Mouse (Mus musculus) 3T3-L1 (cell line): ENCODE results near the gene Mafg.
"Not testable (repeated sequence)": the region's sequence is repeated elsewhere in the genome, so short reads cannot be mapped to it uniquely, and the experiment has no call there.

Experiments used
- DNase-seq: peaks from one replicate; pipeline ENCODE4 v3.0.0-alpha.2; 2015; ENCODE audit warnings: low read depth, low spot score

The Mafg gene

GRCm38 (mm10) chr11:120598283-120598989 is 35.0 kb downstream of the Mafg start, which contains the start of the genes Alyref and Anapc11:
TSS of gene Alyref (minus strand) at chr11:120598365.
TSS of gene Anapc11 (plus strand) at chr11:120598421.
- peak; percentile 92 for DNase-seq

GRCm38 (mm10) chr11:120597240-120598235 is 35.9 kb downstream of the Mafg start:
- peak; percentile 41 for DNase-seq

GRCm38 (mm10) chr11:120588531-120588930 is 44.9 kb downstream of the Mafg start:
- no peak for DNase-seq

GRCm38 (mm10) chr11:120583937-120584336 is 49.5 kb downstream of the Mafg start:
- no peak for DNase-seq

- DNase-seq = not testable (repeated sequence)
These were observed 50.5 kb downstream of the Mafg start for GRCm38 (mm10) chr11:120582982-120583293.

GRCm38 (mm10) chr11:120582268-120582981 is 51.0 kb downstream of the Mafg start:
- peak; percentile 67 for DNase-seq

GRCm38 (mm10) chr11:120581490-120582267 is 51.7 kb downstream of the Mafg start, which contains the start of gene Arhgdia:
TSS of gene Arhgdia (minus strand) at chr11:120581624.
- DNase-seq = peak; percentile 74

- peak; percentile 50 for DNase-seq
These were observed 52.5 kb downstream of the Mafg start for GRCm38 (mm10) chr11:120580871-120581331.

- no peak for DNase-seq
These were observed 53.2 kb downstream of the Mafg start for GRCm38 (mm10) chr11:120580190-120580589.

GRCm38 (mm10) chr11:120579316-120580107 is 53.9 kb downstream of the Mafg start:
- peak; percentile 82 for DNase-seq

GRCm38 (mm10) chr11:120578694-120579243 is 54.6 kb downstream of the Mafg start:
- DNase-seq = no peak

- no peak for DNase-seq
These were observed 55.2 kb downstream of the Mafg start for GRCm38 (mm10) chr11:120578024-120578693.

- DNase-seq = peak; percentile 68
These were observed 56.0 kb downstream of the Mafg start for GRCm38 (mm10) chr11:120577211-120578023.

- DNase-seq = no peak
These were observed 56.9 kb downstream of the Mafg start for GRCm38 (mm10) chr11:120576365-120576981.

GRCm38 (mm10) chr11:120575940-120576339 is 57.5 kb downstream of the Mafg start:
- DNase-seq = no peak
